ENCODE assay signal across 8 mouse cellular contexts in genomic region chr14:27808080-27808479, GRCm38 (mm10).
DNase-seq lines count a peak whose midpoint lies in the region; ATAC-seq and TF ChIP-seq lines count a peak whose summit lies in the region.

No protein-coding gene starts in this region.

- no peak for ATAC-seq in forebrain, embryonic 15.5 days (replicated peaks)
- ATAC-seq in embryonic facial prominence, embryonic 15.5 days (ENCODE audit: insufficient number of reproducible peaks, low FRiP score, low TSS enrichment, low read depth), result no peak
- ATAC-seq in hindbrain, postnatal 0 days, result no peak

- TF ChIP-seq POLR2A in brain, embryonic 14.5 days (IDR thresholded peaks at IDR 0.05; ENCODE audit: borderline replicate concordance, extremely low read depth, insufficient read depth, insufficient read length, poor library complexity, severe bottlenecking), result no peak
- no peak for TF ChIP-seq POLR2A in lung, adult 2 months (IDR thresholded peaks at IDR 0.05; ENCODE audit: borderline replicate concordance, extremely low read depth, low read depth, low read length)

- H3K27ac ChIP-seq in forebrain, embryonic 10.5 days, result no peak overlapping the region
- no peak overlapping the region for H3K27ac ChIP-seq in forebrain, embryonic 15.5 days (replicated peaks)
- peak overlapping the region; percentile 58; the same call in 1 of the 2 replicates for H3K27ac ChIP-seq in embryonic facial prominence, embryonic 15.5 days (replicated peaks)
- H3K27ac ChIP-seq in hindbrain, postnatal 0 days, result no peak overlapping the region

- H3K9ac ChIP-seq in forebrain, embryonic 15.5 days (replicated peaks), result no peak overlapping the region
- no peak overlapping the region for H3K9ac ChIP-seq in embryonic facial prominence, embryonic 15.5 days
- H3K9ac ChIP-seq in hindbrain, postnatal 0 days (replicated peaks; ENCODE audit: low read length), result no peak overlapping the region

- no peak overlapping the region for H3K4me2 ChIP-seq in forebrain, embryonic 15.5 days (replicated peaks)
- no peak overlapping the region for H3K4me2 ChIP-seq in embryonic facial prominence, embryonic 15.5 days (replicated peaks)
- no peak overlapping the region for H3K4me2 ChIP-seq in hindbrain, postnatal 0 days (ENCODE audit: low read depth, low read length)

- peak; percentile 45 for DNase-seq in forebrain, embryonic 10.5 days (ENCODE audit: extremely low spot score, low spot score)
- peak; percentile 48 for DNase-seq in 416B (ENCODE audit: low read depth)
- peak; percentile 84 for DNase-seq in brain, embryonic 14.5 days (ENCODE audit: low read depth)
- peak; percentile 91 for DNase-seq in hindbrain, postnatal 0 days (ENCODE audit: low spot score)
- peak; percentile 15 for DNase-seq in lung, adult 2 months
- peak; percentile 63 for DNase-seq in right cerebral cortex, postnatal 4 days

- no peaks in the 10 kb centered on the region for H3K36me3 ChIP-seq in forebrain, embryonic 10.5 days (replicated peaks)
- no peaks in the 10 kb centered on the region for H3K36me3 ChIP-seq in forebrain, embryonic 15.5 days
- no peaks in the 10 kb centered on the region for H3K36me3 ChIP-seq in embryonic facial prominence, embryonic 15.5 days
- no peaks in the 10 kb centered on the region for H3K36me3 ChIP-seq in hindbrain, postnatal 0 days (ENCODE audit: insufficient read depth, low read length)

- H3K27me3 ChIP-seq in forebrain, embryonic 10.5 days (ENCODE audit: poor library complexity, severe bottlenecking), result peaks cover 15% of the 10 kb centered on the region
- H3K27me3 ChIP-seq in forebrain, embryonic 15.5 days, result no peaks in the 10 kb centered on the region
- H3K27me3 ChIP-seq in embryonic facial prominence, embryonic 15.5 days, result no peaks in the 10 kb centered on the region
- H3K27me3 ChIP-seq in hindbrain, postnatal 0 days (ENCODE audit: insufficient read depth, low read length), result no peaks in the 10 kb centered on the region

- TF ChIP-seq CTCF in brain, embryonic 14.5 days (IDR thresholded peaks at IDR 0.05; ENCODE audit: borderline replicate concordance, extremely low read depth, insufficient read depth, insufficient read length), result peak; percentile 87; the same call in 1 of the 2 replicates
- TF ChIP-seq CTCF in hindbrain, postnatal 0 days (IDR thresholded peaks at IDR 0.05; ENCODE audit: low read depth), result peak; percentile 93
- TF ChIP-seq CTCF in lung, adult 2 months (IDR thresholded peaks at IDR 0.05; ENCODE audit: insufficient read depth, low read length), result peak; percentile 71

- H3K4me1 ChIP-seq in forebrain, embryonic 10.5 days, result peaks cover 30% of the 10 kb centered on the region
- peaks cover 15% of the 10 kb centered on the region for H3K4me1 ChIP-seq in forebrain, embryonic 15.5 days
- peaks cover 22% of the 10 kb centered on the region for H3K4me1 ChIP-seq in embryonic facial prominence, embryonic 15.5 days
- no peaks in the 10 kb centered on the region for H3K4me1 ChIP-seq in hindbrain, postnatal 0 days (ENCODE audit: insufficient read depth, low read length)
- no peaks in the 10 kb centered on the region for H3K4me1 ChIP-seq in lung, adult 2 months (ENCODE audit: control insufficient read depth, insufficient read depth, low read length)

- no peak overlapping the region for H3K4me3 ChIP-seq in forebrain, embryonic 10.5 days
- no peak overlapping the region for H3K4me3 ChIP-seq in forebrain, embryonic 15.5 days
- no peak overlapping the region for H3K4me3 ChIP-seq in embryonic facial prominence, embryonic 15.5 days (replicated peaks)
- no peak overlapping the region for H3K4me3 ChIP-seq in hindbrain, postnatal 0 days (ENCODE audit: low read length)
- no peak overlapping the region for H3K4me3 ChIP-seq in lung, adult 2 months (replicated peaks; ENCODE audit: extremely low read depth, low read depth, low read length)

- peaks cover 10% of the 10 kb centered on the region; the same call in 1 of the 2 replicates for H3K9me3 ChIP-seq in forebrain, embryonic 10.5 days
- no peaks in the 10 kb centered on the region for H3K9me3 ChIP-seq in forebrain, embryonic 15.5 days
- no peaks in the 10 kb centered on the region for H3K9me3 ChIP-seq in embryonic facial prominence, embryonic 15.5 days (replicated peaks)
- no peaks in the 10 kb centered on the region for H3K9me3 ChIP-seq in hindbrain, postnatal 0 days (ENCODE audit: low read length)

- 5% methylated on average over 9 of the region's 9 CpGs for WGBS in forebrain, embryonic 10.5 days
- WGBS in forebrain, embryonic 15.5 days, result 4% methylated on average over 9 of the region's 9 CpGs
- WGBS in embryonic facial prominence, embryonic 15.5 days, result 2% methylated on average over 9 of the region's 9 CpGs
- WGBS in hindbrain, postnatal 0 days, result 4% methylated on average over 9 of the region's 9 CpGs
- 4% methylated on average over 9 of the region's 9 CpGs for whole genome bisulfite sequencing in lung, adult 2 months

Comparison
In these comparisons a context has a peak if more than half of its experiments do, and no peak if none do; other contexts are left out.
1. DNase-seq: peak in every context shown above with its lines; median percentile 91 in hindbrain, postnatal 0 days; 84 in brain, embryonic 14.5 days; 63 in right cerebral cortex, postnatal 4 days; 48 in 416B; 45 in forebrain, embryonic 10.5 days; 15 in lung, adult 2 months.